Mouse (Mus musculus) liver, postnatal 0 days (tissue): ENCODE measurements around the gene Abcd1. TPM values are rescaled to one million over a fixed set of nuclear protein-coding genes. Genes with fewer than 3 reads are reported as not detected.

Experiments used
- ATAC-seq: fragments of 200-750 bp; cut with Nextera tagmentation; 2 replicates; pipeline ENCODE4 v1.8.0; 2017; ENCODE audit warnings: mild to moderate bottlenecking, moderate library complexity
- DNase-seq: peaks from one replicate; pipeline ENCODE4 v3.0.0-alpha.2; 2016
- H3K27ac ChIP-seq: fragments of 300-500 bp; sonication (generic); 2 replicates; pipeline ENCODE4 v1.5.1; 2014; ENCODE audit warnings: antibody characterized with exemption, moderate library complexity, mild to moderate bottlenecking, low read depth
- H3K27me3 ChIP-seq: fragments of 300-500 bp; sonication (generic); 2 replicates; pipeline ENCODE4 v1.6.1; 2014; ENCODE audit warnings: low read length, control low read depth, mixed read lengths; ENCODE audit not compliant: insufficient read depth
- H3K36me3 ChIP-seq: fragments of 300-500 bp; sonication (generic); replicated peaks from 2 replicates; pipeline ENCODE4 v1.6.1; 2014; ENCODE audit warnings: mild to moderate bottlenecking, control low read depth, low read length, moderate library complexity, mixed read lengths; ENCODE audit not compliant: insufficient read depth
- H3K4me1 ChIP-seq: fragments of 300-500 bp; sonication (generic); 2 replicates; pipeline ENCODE4 v1.6.1; 2014; ENCODE audit warnings: antibody characterized with exemption, mild to moderate bottlenecking, control low read depth; ENCODE audit not compliant: insufficient read depth
- H3K4me2 ChIP-seq: fragments of 300-500 bp; sonication (generic); 2 replicates; pipeline ENCODE4 v1.6.1; 2014; ENCODE audit warnings: low read depth, mild to moderate bottlenecking, low read length, moderate library complexity, mixed read lengths
- H3K4me3 ChIP-seq: fragments of 300-500 bp; sonication (generic); 2 replicates; pipeline ENCODE4 v1.5.1; 2014; ENCODE audit warnings: low read depth, low read length
- H3K9ac ChIP-seq: fragments of 300-500 bp; sonication (generic); replicated peaks from 2 replicates; pipeline ENCODE4 v1.6.1; 2014; ENCODE audit warnings: mild to moderate bottlenecking, moderate library complexity
- H3K9me3 ChIP-seq: fragments of 300-500 bp; sonication (generic); 2 replicates; pipeline ENCODE4 v1.6.1; 2016; ENCODE audit warnings: mild to moderate bottlenecking, control low read depth, low read length, mixed read lengths
- CTCF ChIP-seq: sonication (generic); IDR thresholded peaks from 2 replicates; pipeline ENCODE4 v1.5.1; 2016; ENCODE audit warnings: antibody characterized with exemption, low read depth
- EP300 ChIP-seq: IDR thresholded peaks from 2 replicates; pipeline ENCODE4 v1.6.1; 2016; ENCODE audit warnings: antibody characterized with exemption, low read depth, mild to moderate bottlenecking
- WGBS: fragments of 180-500 bp; shearing (Covaris S2); extraction: QIAGEN DNeasy Blood & Tissue Kit; methylation state at CpG from one replicate; pipeline ENCODE4 v1.1.7; 2014; ENCODE audit not compliant: insufficient replicate concordance; 5-methylcytosine and 5-hydroxymethylcytosine counted together
- polyA plus RNA-seq: library from polyadenylated mRNA; unstranded; fragments of >200 nt; fragmentation: Nextera tagmentation; extraction: Ambion mirVana; gene quantifications from 2 replicates; pipeline ENCODE4 v1.2.1, GENCODE M21; 2015

Abcd1 gene
- polyA plus RNA-seq, 1 experiment from 2014 or later, result 7.5 TPM

DNA sequence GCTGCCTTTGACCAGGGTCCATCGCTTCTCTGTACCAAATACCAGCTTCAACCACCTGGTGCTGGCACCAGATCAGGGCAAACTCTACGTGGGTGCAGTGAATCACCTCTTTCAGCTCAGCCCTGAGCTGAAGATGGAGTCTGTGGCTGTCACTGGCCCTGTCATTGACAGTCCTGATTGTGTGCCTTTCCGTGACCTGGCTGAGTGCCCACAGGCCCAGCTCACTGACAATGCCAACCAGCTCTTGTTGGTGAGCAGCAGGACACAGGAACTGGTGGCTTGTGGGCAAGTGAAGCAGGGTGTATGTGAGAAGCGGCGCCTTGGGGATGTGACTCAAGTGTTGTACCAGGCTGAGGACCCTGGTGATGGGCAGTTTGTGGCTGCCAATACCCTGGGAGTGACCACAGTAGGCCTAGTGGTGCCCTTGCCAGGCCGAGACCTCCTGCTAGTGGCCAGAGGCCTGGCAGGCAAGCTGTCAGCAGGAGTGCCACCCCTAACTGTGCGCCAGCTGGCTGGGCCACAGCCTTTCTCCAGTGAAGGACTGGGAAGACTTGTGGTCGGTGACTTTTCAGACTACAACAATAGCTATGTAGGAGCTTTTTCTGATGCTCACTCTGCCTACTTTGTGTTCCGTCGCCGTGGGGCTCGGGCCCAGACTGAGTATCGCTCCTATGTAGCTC is 42.4 kb downstream of the Abcd1 start:
- Histone ChIP-seq H3K36me3 (no peaks in the 10 kb centered on the region), H3K4me2 (no peak overlapping the region), H3K9me3 (no peaks in the 10 kb centered on the region), H3K4me3 (no peak overlapping the region), H3K9ac (no peak overlapping the region), H3K27me3 (no peaks in the 10 kb centered on the region), H3K27ac (no peak overlapping the region), H3K4me1 (no peaks in the 10 kb centered on the region)
- no peak for TF ChIP-seq CTCF
- TF ChIP-seq EP300, result no peak
- no peak for DNase-seq
- WGBS, result 68% methylated on average over 13 of the region's 13 CpGs
- no peak for ATAC-seq

DNA sequence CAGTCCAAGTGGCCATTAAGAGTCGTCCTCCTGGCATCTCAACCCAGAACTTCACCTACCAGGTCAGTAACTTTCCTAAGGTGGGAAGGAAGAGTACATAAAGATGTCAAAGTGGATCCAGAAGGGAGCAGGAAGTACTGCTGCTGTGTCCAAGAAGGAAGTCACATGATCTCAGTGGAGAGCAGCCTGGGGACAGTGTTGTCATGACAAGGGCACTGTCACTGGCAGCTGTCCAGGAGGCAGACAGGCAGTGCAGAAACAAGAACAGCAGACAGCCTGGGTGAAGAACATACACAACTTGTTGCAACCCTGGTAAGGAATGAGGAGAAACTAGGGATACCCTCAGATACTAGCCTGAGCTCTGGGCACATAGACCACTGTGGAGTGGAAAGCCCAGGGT is 48.9 kb downstream of the Abcd1 start:
- TF ChIP-seq EP300 (no peak), CTCF (no peak)
- Histone ChIP-seq H3K36me3 (no peaks in the 10 kb centered on the region), H3K9ac (no peak overlapping the region), H3K9me3 (no peaks in the 10 kb centered on the region), H3K27me3 (no peaks in the 10 kb centered on the region), H3K27ac (peak overlapping the region; percentile 39; the same call in 1 of the 2 replicates), H3K4me2 (no peak overlapping the region), H3K4me1 (no peaks in the 10 kb centered on the region), H3K4me3 (no peak overlapping the region)
- DNase-seq (peak; percentile 66), ATAC-seq (peak; percentile 68)
- WGBS, result 31% methylated on average over 1 of the region's 1 CpGs

DNA sequence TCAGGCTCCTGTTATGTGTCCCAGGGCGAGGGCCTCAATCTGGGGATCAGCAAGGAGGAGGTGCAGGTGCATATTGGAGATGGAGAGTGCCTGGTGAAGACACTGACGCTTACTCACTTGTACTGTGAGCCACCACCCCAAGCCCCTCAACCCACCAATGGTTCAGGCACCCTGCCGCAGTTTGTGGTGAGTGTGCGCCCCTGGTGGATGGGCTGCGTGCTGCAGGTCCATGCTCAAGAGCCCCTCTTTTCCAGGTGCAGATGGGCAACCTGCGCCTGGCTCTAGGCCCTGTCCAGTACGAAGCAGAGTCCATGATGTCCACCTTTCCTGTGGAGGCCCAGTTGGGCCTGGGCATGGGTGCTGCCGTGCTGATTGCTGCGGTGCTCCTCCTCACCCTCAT is 50.9 kb downstream of the Abcd1 start:
- Histone ChIP-seq H3K4me3 (no peak overlapping the region), H3K9me3 (no peaks in the 10 kb centered on the region), H3K27me3 (no peaks in the 10 kb centered on the region), H3K36me3 (no peaks in the 10 kb centered on the region), H3K9ac (no peak overlapping the region), H3K4me1 (no peaks in the 10 kb centered on the region), H3K27ac (no peak overlapping the region), H3K4me2 (no peak overlapping the region)
- TF ChIP-seq EP300 (no peak), CTCF (peak; percentile 67)
- peak; percentile 30 for DNase-seq
- no peak for ATAC-seq
- 65% methylated on average over 9 of the region's 9 CpGs for WGBS

DNA sequence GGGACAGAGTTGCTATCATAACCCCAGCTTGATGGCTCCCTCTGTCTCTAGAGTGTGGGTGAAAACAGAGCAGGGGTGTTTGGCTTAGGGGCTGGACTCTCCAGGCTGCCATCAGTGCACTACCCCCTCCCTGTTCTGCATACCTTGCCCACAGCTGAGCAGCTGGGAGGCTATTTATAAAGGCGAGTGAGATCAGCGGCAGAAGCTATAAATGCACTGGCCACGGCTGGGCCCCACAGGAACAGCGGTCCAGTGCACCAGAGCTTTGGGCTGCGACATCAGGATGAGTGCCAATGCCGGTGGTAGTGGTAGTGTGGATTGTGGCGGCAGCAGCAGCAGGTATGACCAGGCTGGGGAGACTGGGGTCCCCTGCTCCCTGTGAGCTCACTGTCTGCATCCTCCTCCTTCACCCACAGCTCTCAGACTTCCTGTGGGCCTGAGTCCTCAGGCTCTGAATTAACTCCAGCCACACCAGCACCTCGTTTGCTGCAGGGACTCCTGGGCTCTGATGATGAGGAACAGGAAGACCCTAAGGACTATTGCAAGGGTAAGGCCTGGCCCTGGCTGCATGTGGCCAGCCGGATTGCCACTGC is 57.9 kb downstream of the Abcd1 start, which contains the start of gene Srpk3:
Srpk3 (plus strand) TSS at position 238 of the 593 bp plus-strand sequence.
- TF ChIP-seq EP300 (no peak), CTCF (no peak)

DNA sequence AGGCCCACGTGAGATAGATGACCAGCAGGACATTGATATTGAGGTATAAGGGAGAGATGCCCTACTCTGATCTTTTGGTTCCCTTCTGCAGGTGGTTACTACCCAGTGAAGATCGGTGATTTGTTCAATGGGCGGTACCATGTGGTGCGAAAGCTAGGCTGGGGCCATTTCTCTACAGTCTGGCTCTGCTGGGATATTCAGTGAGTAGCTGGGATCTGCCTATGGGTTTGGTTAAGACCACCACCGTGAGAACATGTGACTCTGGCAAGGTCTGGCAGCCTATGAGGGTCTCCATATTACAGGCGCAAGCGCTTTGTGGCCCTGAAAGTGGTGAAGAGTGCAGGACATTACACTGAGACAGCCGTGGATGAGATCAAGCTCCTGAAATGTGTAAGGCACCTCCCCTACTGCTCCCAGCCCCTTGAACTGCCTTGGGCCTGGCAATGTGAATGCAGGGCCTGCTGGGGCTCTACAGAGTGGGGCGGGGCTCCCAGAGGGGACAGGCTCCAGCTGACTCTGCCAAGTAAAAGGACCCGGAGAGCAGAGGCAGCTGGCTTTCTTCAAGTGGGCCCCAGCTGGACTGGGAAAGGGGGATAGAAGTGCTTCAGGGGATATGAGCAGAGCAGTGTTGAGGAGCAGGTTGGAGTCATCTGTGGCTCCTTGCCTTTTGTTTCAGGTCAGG is 58.5 kb downstream of the Abcd1 start:
- no peaks in the 10 kb centered on the region for H3K27me3 ChIP-seq
- peak overlapping the region; percentile 22; the same call in 1 of the 2 replicates for H3K27ac ChIP-seq
- peaks cover 11% of the 10 kb centered on the region for H3K36me3 ChIP-seq
- H3K4me2 ChIP-seq, result no peak overlapping the region
- whole genome bisulfite sequencing, result 67% methylated on average over 10 of the region's 10 CpGs
- DNase-seq (no peak), ATAC-seq (peak; percentile 26)
- TF ChIP-seq EP300 (no peak), CTCF (no peak)
- no peaks in the 10 kb centered on the region for H3K9me3 ChIP-seq
- H3K4me1 ChIP-seq, result no peaks in the 10 kb centered on the region
- H3K9ac ChIP-seq, result no peak overlapping the region
- H3K4me3 ChIP-seq, result no peak overlapping the region

More for the DNA sequence above, 57.9 kb downstream of the Abcd1 start, which contains the start of gene Srpk3:
- WGBS, result 44% methylated on average over 9 of the region's 9 CpGs
- peak within 1 kb of the TSS; percentile 22; the same call in 1 of the 2 replicates for H3K27ac ChIP-seq
- H3K4me2 ChIP-seq, result no peak within 1 kb of the TSS
- peaks cover 5% of the 10 kb centered on the region for H3K36me3 ChIP-seq
- ATAC-seq (peak; percentile 33), DNase-seq (peak; percentile 20)
- no peaks in the 10 kb centered on the region for H3K27me3 ChIP-seq
- no peaks in the 10 kb centered on the region for H3K4me1 ChIP-seq
- no peak within 1 kb of the TSS for H3K9ac ChIP-seq
- no peak within 1 kb of the TSS for H3K4me3 ChIP-seq
- H3K9me3 ChIP-seq, result no peaks in the 10 kb centered on the region

DNA sequence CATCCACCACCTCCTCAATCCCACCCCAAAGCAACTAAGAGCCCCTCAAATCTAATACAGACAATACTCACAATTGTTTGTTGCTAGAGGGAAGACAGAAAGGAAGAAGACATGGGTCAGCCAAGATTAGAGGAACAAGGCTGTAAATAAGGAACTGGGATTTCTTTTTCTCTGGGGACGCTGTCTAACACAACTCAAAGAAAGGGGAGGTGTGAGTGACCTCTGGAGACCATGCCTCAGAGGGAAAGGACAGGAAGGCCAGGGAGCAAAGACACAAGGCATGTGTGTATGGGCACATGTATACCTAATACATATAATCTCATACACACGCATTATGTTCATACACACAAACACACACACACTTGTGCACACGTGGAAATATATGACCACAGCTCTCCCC is 65.8 kb downstream of the Abcd1 start:
- ATAC-seq, result no peak
- no peak for TF ChIP-seq EP300
- H3K9ac ChIP-seq, result no peak overlapping the region
- H3K4me1 ChIP-seq, result peaks cover 9% of the 10 kb centered on the region
- H3K36me3 ChIP-seq, result peaks cover 17% of the 10 kb centered on the region
- DNase-seq, result no peak
- no peak overlapping the region for H3K27ac ChIP-seq
- WGBS, result 89% methylated on average over 2 of the region's 3 CpGs
- no peak overlapping the region for H3K4me2 ChIP-seq
- H3K4me3 ChIP-seq, result no peak overlapping the region
- H3K9me3 ChIP-seq, result no peaks in the 10 kb centered on the region
- H3K27me3 ChIP-seq, result no peaks in the 10 kb centered on the region
